Mouse (Mus musculus): Measurements from ENCODE around the gene Nr4a3. TPM values are rescaled to one million over a fixed set of nuclear protein-coding genes. Genes with fewer than 3 reads are reported as not detected.

The Nr4a3 gene
- polyA plus RNA-seq, 1 experiment from 2014 or later: 0.49 TPM

DNA sequence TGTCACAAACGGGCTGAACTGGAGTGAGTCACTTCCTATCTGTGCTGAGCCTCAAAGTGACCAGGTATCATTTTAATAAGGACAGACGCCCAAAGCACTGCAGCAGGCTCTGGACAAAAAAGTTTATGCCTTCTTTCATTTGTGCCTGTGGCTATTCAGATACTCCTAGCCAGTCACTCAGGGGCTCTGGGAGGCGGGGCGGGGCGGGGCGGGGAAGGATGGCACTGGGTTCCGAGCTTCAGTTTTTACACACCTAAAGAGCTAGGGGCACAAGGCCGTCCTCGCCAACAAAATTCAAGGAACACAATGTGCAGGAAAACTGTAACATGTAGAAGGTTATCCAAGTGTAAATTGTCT, 79.4 kb downstream of the Nr4a3 start:
- H3K36me3 ChIP-seq: no peaks in the 10 kb centered on the region
- H3K9ac ChIP-seq: no peak overlapping the region; the same call in 1 of the 2 replicates
- no peaks in the 10 kb centered on the region for H3K27me3 ChIP-seq
- peak; percentile 85 for ATAC-seq (ENCODE audit: insufficient number of reproducible peaks, low FRiP score, low TSS enrichment, low read depth)
- H3K4me1 ChIP-seq: no peaks in the 10 kb centered on the region
- H3K4me2 ChIP-seq (replicated peaks): peak overlapping the region; percentile 65
- WGBS: 4% methylated on average over 9 of the region's 9 CpGs
- no peaks in the 10 kb centered on the region for H3K9me3 ChIP-seq (replicated peaks)
- no peak overlapping the region for H3K27ac ChIP-seq (replicated peaks)
- peak overlapping the region; percentile 87 for H3K4me3 ChIP-seq (replicated peaks)

DNA sequence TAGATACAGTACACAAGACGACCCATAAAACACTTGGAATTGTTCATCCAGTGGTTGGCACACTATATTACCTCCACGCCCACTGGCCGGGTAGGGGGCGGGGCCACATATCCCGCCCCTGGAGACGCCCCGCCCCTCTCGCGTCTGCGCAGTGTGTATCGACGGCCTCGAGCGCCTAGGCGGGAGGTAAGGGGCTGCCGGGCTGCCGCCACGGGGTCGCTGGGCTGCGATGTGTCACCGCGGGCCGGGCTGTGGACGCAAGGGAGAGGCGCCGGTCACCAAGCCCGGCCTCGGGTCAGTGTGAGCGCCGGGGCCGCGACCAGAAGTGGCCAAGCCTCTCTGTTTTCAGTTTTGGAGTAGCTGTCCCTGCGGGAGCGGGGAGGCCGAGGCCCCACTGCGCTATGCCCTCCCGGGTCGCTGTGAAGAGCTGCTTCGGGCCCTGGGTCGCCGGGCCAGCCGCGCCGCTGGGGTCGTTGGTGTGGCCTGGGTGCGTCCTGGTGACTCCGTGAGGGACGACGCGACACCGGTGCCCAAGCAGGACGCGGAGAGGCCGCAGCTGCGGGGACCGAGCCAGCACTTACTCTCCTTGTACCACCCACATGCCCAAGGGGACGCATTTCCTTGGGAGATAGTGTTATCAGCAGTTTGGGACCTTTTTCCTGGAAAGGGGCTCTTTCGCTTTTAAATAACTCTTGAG, 80.0 kb downstream of the Nr4a3 start, which contains the start of gene Stx17:
Gene Stx17 (plus strand): TSS at position 143 of the 697 bp plus-strand sequence.
- H3K27me3 ChIP-seq: no peaks in the 10 kb centered on the region
- H3K4me1 ChIP-seq: no peaks in the 10 kb centered on the region
- peak within 1 kb of the TSS; percentile 87 for H3K4me3 ChIP-seq (replicated peaks)
- peak; percentile 99 for ATAC-seq (ENCODE audit: insufficient number of reproducible peaks, low FRiP score, low TSS enrichment, low read depth)
- no peaks in the 10 kb centered on the region for H3K9me3 ChIP-seq (replicated peaks)
- H3K36me3 ChIP-seq: no peaks in the 10 kb centered on the region
- peak within 1 kb of the TSS; percentile 65; the same call in 1 of the 2 replicates for H3K27ac ChIP-seq (replicated peaks)
- H3K4me2 ChIP-seq (replicated peaks): peak within 1 kb of the TSS; percentile 65
- H3K9ac ChIP-seq: peak within 1 kb of the TSS; percentile 93
- WGBS: under 1% methylated on average over 58 of the region's 58 CpGs

DNA sequence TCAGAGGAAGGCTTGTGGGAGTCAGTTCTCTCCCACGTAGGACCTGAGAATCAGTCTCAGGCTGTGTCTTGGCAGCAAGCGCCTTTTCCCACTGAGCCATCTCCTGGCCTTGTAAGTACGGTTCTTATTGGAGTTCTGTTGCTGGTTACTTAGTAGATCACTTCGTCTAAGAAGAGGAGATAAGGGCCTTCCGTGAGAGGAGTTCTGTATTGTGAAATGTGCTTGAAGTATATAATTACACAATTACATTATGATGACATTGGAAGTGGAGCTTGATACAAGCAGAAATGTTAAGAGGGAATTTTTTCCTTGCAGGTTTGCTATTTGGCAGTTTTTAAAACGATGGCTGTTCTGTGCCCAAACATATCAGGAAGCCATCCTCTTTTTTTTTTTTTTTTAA, 85.4 kb downstream of the Nr4a3 start:
- H3K4me3 ChIP-seq (replicated peaks): no peak overlapping the region
- no peaks in the 10 kb centered on the region for H3K27me3 ChIP-seq
- no peaks in the 10 kb centered on the region for H3K9me3 ChIP-seq (replicated peaks)
- H3K4me1 ChIP-seq: no peaks in the 10 kb centered on the region
- H3K9ac ChIP-seq: no peak overlapping the region
- H3K4me2 ChIP-seq (replicated peaks): no peak overlapping the region
- 82% methylated on average over 6 of the region's 6 CpGs for WGBS
- ATAC-seq (ENCODE audit: insufficient number of reproducible peaks, low FRiP score, low TSS enrichment, low read depth): no peak
- H3K27ac ChIP-seq (replicated peaks): no peak overlapping the region
- peaks cover 26% of the 10 kb centered on the region for H3K36me3 ChIP-seq

DNA sequence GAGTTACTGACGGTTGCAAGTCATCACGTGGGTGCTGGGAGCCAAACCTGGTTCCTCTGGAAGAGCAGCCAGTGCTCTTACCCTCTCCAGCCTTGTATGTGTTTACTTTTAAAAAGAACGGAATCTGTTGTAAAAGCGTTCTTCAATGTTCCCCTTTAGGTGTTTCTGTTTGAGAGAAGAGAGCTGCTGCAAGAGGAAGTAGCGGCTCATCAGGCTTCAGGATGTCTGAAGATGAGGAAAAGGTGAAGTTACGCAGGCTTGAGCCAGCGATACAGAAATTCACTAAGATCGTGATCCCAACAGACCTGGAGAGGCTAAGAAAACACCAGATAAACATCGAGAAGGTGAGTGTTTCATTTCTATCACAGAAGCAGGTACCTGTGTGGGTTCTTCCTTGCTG, 86.7 kb downstream of the Nr4a3 start:
- H3K4me3 ChIP-seq (replicated peaks): no peak overlapping the region
- 95% methylated on average over 9 of the region's 9 CpGs for WGBS

DNA sequence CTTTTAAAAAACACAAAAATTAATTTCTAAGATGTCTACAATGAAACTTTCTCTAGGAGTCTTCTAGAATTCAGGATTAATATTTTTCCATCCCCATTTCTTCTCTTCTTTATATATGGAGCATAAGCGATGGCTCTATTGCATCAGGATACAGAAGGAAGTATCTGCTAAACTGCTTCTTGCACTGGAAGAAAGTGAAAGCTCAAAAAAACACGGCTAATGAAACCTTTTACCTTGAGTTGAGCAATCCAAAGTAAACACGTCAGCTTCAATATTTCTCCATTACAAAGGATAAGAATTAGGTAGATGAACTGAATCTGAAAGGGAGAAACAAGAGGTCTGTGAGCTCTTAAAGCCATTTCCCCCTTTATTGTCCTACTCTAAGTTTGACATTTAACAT, 87.8 kb downstream of the Nr4a3 start:
- Histone ChIP-seq H3K4me3 (replicated peaks) (no peak overlapping the region), H3K36me3 (peaks cover 34% of the 10 kb centered on the region), H3K4me2 (replicated peaks) (no peak overlapping the region), H3K4me1 (no peaks in the 10 kb centered on the region), H3K27ac (replicated peaks) (no peak overlapping the region), H3K9me3 (replicated peaks) (no peaks in the 10 kb centered on the region), H3K27me3 (no peaks in the 10 kb centered on the region), H3K9ac (no peak overlapping the region)
- no peak for ATAC-seq (ENCODE audit: insufficient number of reproducible peaks, low FRiP score, low TSS enrichment, low read depth)
- WGBS: 67% methylated on average over 3 of the region's 3 CpGs

More for the DNA sequence above, 86.7 kb downstream of the Nr4a3 start:
- H3K36me3 ChIP-seq: peaks cover 27% of the 10 kb centered on the region
- H3K9me3 ChIP-seq (replicated peaks): no peaks in the 10 kb centered on the region
- no peak overlapping the region for H3K9ac ChIP-seq
- no peaks in the 10 kb centered on the region for H3K27me3 ChIP-seq
- no peak for ATAC-seq (ENCODE audit: insufficient number of reproducible peaks, low FRiP score, low TSS enrichment, low read depth)
- H3K27ac ChIP-seq (replicated peaks): no peak overlapping the region
- H3K4me2 ChIP-seq (replicated peaks): no peak overlapping the region
- no peaks in the 10 kb centered on the region for H3K4me1 ChIP-seq

Other genes with a start within 250 kb of the Nr4a3 start
- gene Stx17, start 79.8 kb downstream of the Nr4a3 start, polyA plus RNA-seq (2015; fragmentation: Nextera tagmentation; extraction: Ambion mirVana): 35.0 and 36.6 TPM in 2 replicates
- gene Erp44, start 234.4 kb downstream of the Nr4a3 start, polyA plus RNA-seq (2015; fragmentation: Nextera tagmentation; extraction: Ambion mirVana): 95.9 and 96.4 TPM in 2 replicates
- 9.9 and 11.2 TPM in 2 replicates for gene Invs, start 234.6 kb downstream of the Nr4a3 start, polyA plus RNA-seq (2015; fragmentation: Nextera tagmentation; extraction: Ambion mirVana)